Comparison of ENCODE assay signal across 25 mouse cellular contexts in genomic region chr8:96308989-96309718, GRCm38 (mm10).
A peak's percentile ranks its signal among the peaks of the same experiment; 100 is the strongest.
DNase-seq lines count a peak whose midpoint lies in the region; ATAC-seq and TF ChIP-seq lines count a peak whose summit lies in the region.
"Had no signal": no experiment of that assay in that cellular context is flagged by ENCODE, and none has a peak within 500 bp of the region (broad histone marks: within the 10 kb centered on the region; RNA-seq: fewer than 3 reads in every experiment).

No protein-coding gene starts in this region.

- H3K27ac ChIP-seq in hindbrain, embryonic 16.5 days (ENCODE audit: low read depth, low read length): no peak overlapping the region
- H3K27ac ChIP-seq in hindbrain, embryonic 10.5 days: no peak overlapping the region
- no peak overlapping the region for H3K27ac ChIP-seq in midbrain, embryonic 14.5 days (replicated peaks; ENCODE audit: low read depth, low read length)
- H3K27ac ChIP-seq in midbrain, embryonic 13.5 days: no peak overlapping the region
- no peak overlapping the region for H3K27ac ChIP-seq in midbrain, postnatal 0 days (ENCODE audit: low read depth, low read length)
- H3K27ac ChIP-seq in intestine, postnatal 0 days (ENCODE audit: low read depth, low read length): no peak overlapping the region
- H3K27ac ChIP-seq: embryonic facial prominence, embryonic 10.5 days; embryonic facial prominence, embryonic 15.5 days; heart, adult 2 months; heart, embryonic 13.5 days; limb, embryonic 13.5 days; lung, embryonic 15.5 days; midbrain, embryonic 12.5 days; stomach, embryonic 15.5 days had no signal

- no peaks in the 10 kb centered on the region for H3K27me3 ChIP-seq in hindbrain, embryonic 16.5 days (replicated peaks; ENCODE audit: control insufficient read depth, insufficient read depth, low read length)
- no peaks in the 10 kb centered on the region for H3K27me3 ChIP-seq in hindbrain, embryonic 10.5 days (ENCODE audit: insufficient read depth, poor library complexity, severe bottlenecking)
- H3K27me3 ChIP-seq in midbrain, embryonic 14.5 days (ENCODE audit: control insufficient read depth, insufficient read depth, low read length): no peaks in the 10 kb centered on the region
- H3K27me3 ChIP-seq in midbrain, embryonic 13.5 days: no peaks in the 10 kb centered on the region
- H3K27me3 ChIP-seq in midbrain, postnatal 0 days (ENCODE audit: insufficient read depth, low read length): no peaks in the 10 kb centered on the region
- no peaks in the 10 kb centered on the region for H3K27me3 ChIP-seq in intestine, postnatal 0 days (replicated peaks; ENCODE audit: control insufficient read depth, insufficient read depth, low read length)
- H3K27me3 ChIP-seq: embryonic facial prominence, embryonic 15.5 days; heart, embryonic 13.5 days; limb, embryonic 13.5 days; lung, embryonic 15.5 days; midbrain, embryonic 12.5 days; stomach, embryonic 15.5 days had no signal

- H3K9ac ChIP-seq in hindbrain, embryonic 16.5 days (ENCODE audit: low read depth, low read length): no peak overlapping the region
- no peak overlapping the region for H3K9ac ChIP-seq in midbrain, embryonic 14.5 days (replicated peaks; ENCODE audit: low read length)
- no peak overlapping the region for H3K9ac ChIP-seq in midbrain, embryonic 13.5 days (replicated peaks)
- no peak overlapping the region for H3K9ac ChIP-seq in midbrain, postnatal 0 days (replicated peaks; ENCODE audit: low read length, poor library complexity, severe bottlenecking)
- H3K9ac ChIP-seq in intestine, postnatal 0 days (ENCODE audit: low read depth, low read length): no peak overlapping the region
- H3K9ac ChIP-seq: embryonic facial prominence, embryonic 15.5 days; heart, embryonic 13.5 days; limb, embryonic 13.5 days; lung, embryonic 15.5 days; midbrain, embryonic 12.5 days; stomach, embryonic 15.5 days had no signal

- ATAC-seq in hindbrain, embryonic 16.5 days: no peak
- ATAC-seq in midbrain, embryonic 14.5 days (ENCODE audit: low FRiP score, low TSS enrichment): no peak
- ATAC-seq in midbrain, embryonic 13.5 days: no peak
- no peak for ATAC-seq in midbrain, postnatal 0 days (ENCODE audit: low FRiP score)
- ATAC-seq in intestine, postnatal 0 days: no peak
- ATAC-seq: intestine, embryonic 16.5 days had no signal

- H3K4me3 ChIP-seq in hindbrain, embryonic 16.5 days (ENCODE audit: low read length): no peak overlapping the region
- no peak overlapping the region for H3K4me3 ChIP-seq in hindbrain, embryonic 10.5 days
- H3K4me3 ChIP-seq in midbrain, embryonic 14.5 days (replicated peaks; ENCODE audit: low read depth, low read length): no peak overlapping the region
- no peak overlapping the region for H3K4me3 ChIP-seq in midbrain, embryonic 13.5 days (replicated peaks)
- H3K4me3 ChIP-seq in midbrain, postnatal 0 days (ENCODE audit: low read depth, low read length): no peak overlapping the region
- H3K4me3 ChIP-seq in intestine, postnatal 0 days (ENCODE audit: low read depth, low read length): no peak overlapping the region
- H3K4me3 ChIP-seq: embryonic facial prominence, embryonic 10.5 days; embryonic facial prominence, embryonic 15.5 days; heart, adult 2 months; heart, embryonic 13.5 days; limb, embryonic 13.5 days; lung, embryonic 15.5 days; midbrain, embryonic 12.5 days; myocyte; stomach, embryonic 15.5 days had no signal

- H3K4me1 ChIP-seq in hindbrain, embryonic 16.5 days (ENCODE audit: control insufficient read depth, insufficient read depth, low read depth, low read length): no peaks in the 10 kb centered on the region
- H3K4me1 ChIP-seq in hindbrain, embryonic 10.5 days (replicated peaks): no peaks in the 10 kb centered on the region
- no peaks in the 10 kb centered on the region for H3K4me1 ChIP-seq in midbrain, embryonic 14.5 days (ENCODE audit: control insufficient read depth, insufficient read depth, low read length)
- peaks cover 3% of the 10 kb centered on the region; the same call in 1 of the 2 replicates for H3K4me1 ChIP-seq in midbrain, embryonic 13.5 days (replicated peaks)
- H3K4me1 ChIP-seq in midbrain, postnatal 0 days (ENCODE audit: insufficient read depth, low read length): no peaks in the 10 kb centered on the region
- H3K4me1 ChIP-seq in intestine, postnatal 0 days (replicated peaks; ENCODE audit: control insufficient read depth, insufficient read depth, low read length): no peaks in the 10 kb centered on the region
- H3K4me1 ChIP-seq: embryonic facial prominence, embryonic 10.5 days; embryonic facial prominence, embryonic 15.5 days; heart, embryonic 13.5 days; limb, embryonic 13.5 days; lung, embryonic 15.5 days; midbrain, embryonic 12.5 days; stomach, embryonic 15.5 days had no signal

- 57% methylated on average over 12 of the region's 12 CpGs for WGBS in hindbrain, embryonic 16.5 days
- WGBS in hindbrain, embryonic 10.5 days: 85% methylated on average over 12 of the region's 12 CpGs
- 56% methylated on average over 12 of the region's 12 CpGs for WGBS in midbrain, embryonic 14.5 days
- WGBS in midbrain, embryonic 13.5 days: 57% methylated on average over 12 of the region's 12 CpGs
- WGBS in midbrain, postnatal 0 days: 46% methylated on average over 12 of the region's 12 CpGs
- 79% methylated on average over 12 of the region's 12 CpGs for WGBS in intestine, postnatal 0 days

- H3K4me2 ChIP-seq in hindbrain, embryonic 16.5 days (ENCODE audit: low read length): 0 out of 2 replicates have a peak overlapping the region, but pooled peaks have one; percentile 1
- no peak overlapping the region for H3K4me2 ChIP-seq in midbrain, embryonic 14.5 days (ENCODE audit: low read length)
- no peak overlapping the region for H3K4me2 ChIP-seq in midbrain, embryonic 13.5 days (replicated peaks)
- peak overlapping the region; percentile 1 for H3K4me2 ChIP-seq in midbrain, postnatal 0 days (ENCODE audit: low read depth, low read length, poor library complexity, severe bottlenecking)
- no peak overlapping the region for H3K4me2 ChIP-seq in intestine, postnatal 0 days (replicated peaks; ENCODE audit: low read depth)
- H3K4me2 ChIP-seq: embryonic facial prominence, embryonic 15.5 days; heart, embryonic 13.5 days; limb, embryonic 13.5 days; liver, embryonic 11.5 days; lung, embryonic 15.5 days; midbrain, embryonic 12.5 days; stomach, embryonic 15.5 days had no signal

- no peaks in the 10 kb centered on the region for H3K36me3 ChIP-seq in hindbrain, embryonic 16.5 days (ENCODE audit: control insufficient read depth, insufficient read depth, low read length)
- no peaks in the 10 kb centered on the region for H3K36me3 ChIP-seq in hindbrain, embryonic 10.5 days
- no peaks in the 10 kb centered on the region for H3K36me3 ChIP-seq in midbrain, embryonic 14.5 days (ENCODE audit: control insufficient read depth, insufficient read depth, low read length)
- no peaks in the 10 kb centered on the region for H3K36me3 ChIP-seq in midbrain, embryonic 13.5 days
- no peaks in the 10 kb centered on the region for H3K36me3 ChIP-seq in midbrain, postnatal 0 days (ENCODE audit: insufficient read depth, low read length)
- no peaks in the 10 kb centered on the region for H3K36me3 ChIP-seq in intestine, postnatal 0 days (ENCODE audit: control insufficient read depth, insufficient read depth)
- H3K36me3 ChIP-seq: embryonic facial prominence, embryonic 10.5 days; embryonic facial prominence, embryonic 15.5 days; heart, embryonic 13.5 days; limb, embryonic 13.5 days; lung, embryonic 15.5 days; midbrain, embryonic 12.5 days; stomach, embryonic 15.5 days had no signal

- no peak for TF ChIP-seq CTCF in midbrain, postnatal 0 days (IDR thresholded peaks at IDR 0.05)
- TF ChIP-seq CTCF in intestine, postnatal 0 days (IDR thresholded peaks at IDR 0.05; ENCODE audit: low read depth): no peak

- H3K9me3 ChIP-seq in hindbrain, embryonic 16.5 days (ENCODE audit: control insufficient read depth, low read length): no peaks in the 10 kb centered on the region
- H3K9me3 ChIP-seq in hindbrain, embryonic 10.5 days: no peaks in the 10 kb centered on the region
- H3K9me3 ChIP-seq in midbrain, embryonic 14.5 days (ENCODE audit: control insufficient read depth, low read length): no peaks in the 10 kb centered on the region
- H3K9me3 ChIP-seq in midbrain, embryonic 13.5 days: no peaks in the 10 kb centered on the region
- no peaks in the 10 kb centered on the region for H3K9me3 ChIP-seq in midbrain, postnatal 0 days (ENCODE audit: low read length)
- no peaks in the 10 kb centered on the region for H3K9me3 ChIP-seq in intestine, postnatal 0 days (ENCODE audit: control insufficient read depth)
- H3K9me3 ChIP-seq: embryonic facial prominence, embryonic 10.5 days; embryonic facial prominence, embryonic 15.5 days; heart, embryonic 13.5 days; limb, embryonic 13.5 days; lung, embryonic 15.5 days; midbrain, embryonic 12.5 days; stomach, embryonic 15.5 days had no signal

- peak; percentile 20 to 25 for DNase-seq in cerebellum, postnatal 10 days
- DNase-seq in cerebellum, postnatal 4 days (ENCODE audit: low spot score in 2 of 2): no peak
- no peak for DNase-seq in hindbrain, embryonic 10.5 days (ENCODE audit: low spot score)
- peak; percentile 32 for DNase-seq in midbrain, embryonic 14.5 days
- no peak for DNase-seq in midbrain, postnatal 0 days (ENCODE audit: low spot score)
- DNase-seq: adrenal gland, adult 8-10 months; cerebellum, adult 11 months; cerebellum, adult 9-10 months; heart, adult 2 months; heart, postnatal 10 days; kidney, adult 9 months; kidney, postnatal 10 days had no signal

Comparison
In these comparisons a context has a peak if more than half of its experiments do, and no peak if none do; other contexts are left out.
1. DNase-seq: peak in cerebellum, postnatal 10 days (2 of 2) and midbrain, embryonic 14.5 days (single experiment); none in cerebellum, postnatal 4 days (0 of 2), hindbrain, embryonic 10.5 days (single experiment) and midbrain, postnatal 0 days (single experiment).
2. H3K4me2 ChIP-seq: peak in hindbrain, embryonic 16.5 days (single experiment) and midbrain, postnatal 0 days (single experiment); none in midbrain, embryonic 14.5 days (single experiment), midbrain, embryonic 13.5 days (single experiment) and intestine, postnatal 0 days (single experiment).